Mouse (Mus musculus) right cerebral cortex, postnatal 14 days (tissue): ENCODE results near the gene Hamp2.
"Not testable (repeated sequence)": the region's sequence is repeated elsewhere in the genome, so short reads cannot be mapped to it uniquely, and the experiment has no call there.

Experiments used
- DNase-seq: peaks from one replicate; pipeline ENCODE4 v3.0.0; 2022

Gene Hamp2

DNA sequence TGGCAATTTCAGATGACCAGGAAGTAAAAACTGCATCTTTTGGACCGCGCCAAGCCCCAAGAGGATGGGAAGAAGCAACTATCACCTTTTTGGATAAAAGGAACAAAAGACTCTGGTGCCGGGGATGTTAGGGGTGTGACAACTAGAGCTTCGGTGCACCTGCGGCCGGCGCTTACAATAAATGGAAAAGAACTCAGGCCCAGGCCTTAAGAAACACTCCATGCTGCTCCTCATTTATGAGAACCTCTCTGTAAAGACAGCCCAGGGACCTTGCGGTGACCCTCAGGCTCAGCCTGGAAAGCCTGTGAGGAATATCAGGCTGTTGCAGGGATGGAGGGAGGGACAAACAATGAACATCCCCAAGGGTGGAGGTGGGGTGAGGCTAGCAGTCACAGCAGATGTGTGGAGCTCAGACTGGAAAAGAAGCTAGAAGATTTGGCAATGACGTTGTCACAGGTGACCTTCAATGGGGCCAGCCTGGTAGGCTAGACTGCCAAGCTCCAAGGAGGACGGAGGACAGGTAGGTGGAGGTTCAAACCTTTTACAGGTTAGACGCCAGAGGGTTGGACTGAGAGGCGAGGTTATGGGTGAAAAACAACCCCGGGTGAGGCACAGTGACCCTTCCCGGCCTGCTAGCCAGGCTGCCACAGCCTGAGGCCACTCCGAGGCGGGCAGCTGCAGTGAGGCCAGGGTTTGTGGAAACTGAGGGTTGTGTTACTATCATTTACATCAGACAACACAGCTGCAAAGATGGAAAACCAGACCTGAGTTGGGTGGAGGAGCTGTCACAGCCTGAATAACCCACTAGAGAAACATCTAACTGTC is 28.2 kb upstream of the Hamp2 start:
- DNase-seq: no peak

DNA sequence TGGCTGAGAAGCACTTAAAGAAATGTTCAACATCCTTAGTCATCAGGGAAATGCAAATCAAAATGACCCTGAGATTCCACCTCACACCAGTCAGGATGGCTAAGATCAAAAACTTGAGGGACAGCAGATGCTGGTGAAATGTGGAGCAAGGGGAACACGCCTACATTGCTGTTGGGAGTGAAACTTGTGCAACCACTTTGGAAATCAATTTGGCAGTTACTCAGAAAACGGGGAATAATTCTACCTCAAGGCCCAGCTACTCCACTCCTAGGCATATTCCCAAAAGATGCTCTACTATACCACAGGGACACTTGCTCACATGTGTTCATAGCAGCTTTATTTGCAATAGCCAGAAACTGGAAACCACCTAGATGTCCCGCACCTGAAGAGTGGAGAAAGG is 25.4 kb upstream of the Hamp2 start:
- DNase-seq: not testable (repeated sequence)

DNA sequence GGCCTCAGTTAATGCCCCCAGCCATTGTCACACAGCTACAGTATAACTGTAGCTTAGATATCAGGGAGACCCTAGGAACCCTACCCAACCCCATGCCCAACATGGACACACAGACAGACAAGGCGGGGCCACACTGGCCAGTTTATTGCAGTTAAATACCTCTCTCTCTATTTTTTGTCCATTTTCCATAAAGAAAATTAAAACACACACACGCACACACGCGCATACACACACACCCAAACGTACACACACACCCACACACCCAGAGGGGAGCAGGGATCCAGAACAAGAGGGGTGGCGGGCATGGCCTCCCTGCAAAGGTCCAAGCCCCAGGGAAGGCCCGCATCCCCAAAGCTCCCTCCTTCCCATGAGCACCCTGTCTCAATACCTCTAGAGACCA is 21.4 kb upstream of the Hamp2 start:
- no peak for DNase-seq

DNA sequence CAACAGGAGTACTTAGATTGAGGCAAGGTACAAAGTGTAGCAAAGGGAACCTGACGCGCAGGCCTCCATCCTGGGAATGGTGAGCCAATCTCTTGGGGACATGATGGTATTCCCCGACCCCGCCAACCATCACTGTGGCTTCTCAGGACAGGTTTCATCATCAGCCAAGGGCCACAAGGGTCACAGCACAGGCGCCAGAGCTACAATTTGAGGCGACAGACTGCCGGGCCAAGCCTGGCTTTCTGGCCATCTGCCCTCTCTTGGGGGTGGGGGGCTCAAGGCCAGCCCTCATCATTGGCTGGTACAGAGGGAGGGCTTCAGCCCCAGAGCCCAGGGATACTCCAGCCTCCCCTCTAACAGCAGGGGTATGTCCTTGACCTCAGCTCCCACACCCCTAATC is 21.0 kb upstream of the Hamp2 start:
- DNase-seq: not testable (repeated sequence)

DNA sequence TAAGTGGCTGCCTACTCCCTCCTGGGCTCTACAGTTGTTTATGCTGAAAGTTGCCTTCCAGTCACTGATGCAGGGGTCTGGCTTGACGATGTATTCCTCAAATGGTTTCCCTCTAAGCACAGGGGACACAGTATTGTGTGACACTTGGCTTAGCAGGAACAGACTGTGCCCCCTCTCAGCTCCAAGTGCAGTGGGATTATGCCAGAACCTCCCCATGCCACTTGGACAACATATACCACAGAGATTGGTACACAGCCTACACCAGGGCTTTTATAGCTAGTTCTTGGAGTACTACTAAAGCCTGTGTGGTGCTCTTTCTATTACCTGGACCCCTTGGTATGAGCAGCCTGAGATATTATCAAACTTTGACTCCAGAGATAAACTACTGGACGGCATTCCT is 20.2 kb upstream of the Hamp2 start:
- DNase-seq: not testable (repeated sequence)

DNA sequence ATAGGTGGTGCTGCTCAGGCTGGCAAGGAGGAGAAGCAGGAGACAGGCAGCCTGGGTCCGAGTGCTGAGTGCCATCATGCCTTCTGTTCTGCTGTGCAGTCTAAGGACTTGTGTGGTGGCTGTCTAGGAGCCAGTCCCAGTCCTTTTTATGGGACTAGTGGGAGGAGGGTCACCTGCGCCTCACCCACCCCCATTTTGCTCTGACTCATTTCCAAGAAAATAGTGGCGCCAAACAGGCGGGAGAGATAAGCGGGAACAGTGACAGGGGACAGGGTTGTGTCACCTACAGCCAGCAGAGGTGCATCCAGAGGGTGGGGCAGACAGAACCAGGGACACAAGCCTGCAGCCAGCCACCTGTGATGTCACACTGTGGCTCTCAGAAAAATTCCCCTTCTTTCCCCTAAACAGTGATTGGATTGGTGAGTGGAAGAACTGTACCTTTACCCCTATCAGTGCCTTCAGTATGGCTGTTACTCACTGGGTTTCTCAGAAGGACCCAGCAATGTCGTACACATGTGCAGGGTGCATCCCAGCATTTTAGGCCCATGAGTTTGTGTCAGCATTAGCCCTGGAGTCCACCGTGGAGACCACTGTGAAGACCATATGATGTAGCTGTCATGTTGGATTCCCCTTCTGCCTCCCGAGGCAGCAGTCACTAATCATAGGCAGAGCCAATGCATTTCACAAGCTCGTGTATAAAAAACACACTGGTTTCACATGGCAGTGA is 19.6 kb upstream of the Hamp2 start, which contains the start of gene Hamp:
TSS of gene Hamp (minus strand) at position 124 of the 727 bp plus-strand sequence.
- no peak for DNase-seq

DNA sequence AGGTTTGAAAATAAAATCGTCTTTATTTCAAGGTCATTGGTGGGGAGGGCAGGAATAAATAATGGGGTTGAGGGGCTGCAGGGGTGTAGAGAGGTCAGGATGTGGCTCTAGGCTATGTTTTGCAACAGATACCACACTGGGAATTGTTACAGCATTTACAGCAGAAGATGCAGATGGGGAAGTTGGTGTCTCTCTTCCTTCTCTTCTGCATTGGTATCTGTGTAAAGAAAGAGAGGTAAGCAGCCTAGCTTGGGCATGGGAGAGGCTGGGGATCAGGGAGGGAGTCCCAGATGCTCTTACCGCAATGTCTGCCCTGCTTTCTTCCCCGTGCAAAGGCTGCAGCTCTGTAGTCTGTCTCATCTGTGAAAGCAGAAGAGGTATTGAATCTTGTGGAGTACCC is 17.9 kb upstream of the Hamp2 start:
- not testable (repeated sequence) for DNase-seq

DNA sequence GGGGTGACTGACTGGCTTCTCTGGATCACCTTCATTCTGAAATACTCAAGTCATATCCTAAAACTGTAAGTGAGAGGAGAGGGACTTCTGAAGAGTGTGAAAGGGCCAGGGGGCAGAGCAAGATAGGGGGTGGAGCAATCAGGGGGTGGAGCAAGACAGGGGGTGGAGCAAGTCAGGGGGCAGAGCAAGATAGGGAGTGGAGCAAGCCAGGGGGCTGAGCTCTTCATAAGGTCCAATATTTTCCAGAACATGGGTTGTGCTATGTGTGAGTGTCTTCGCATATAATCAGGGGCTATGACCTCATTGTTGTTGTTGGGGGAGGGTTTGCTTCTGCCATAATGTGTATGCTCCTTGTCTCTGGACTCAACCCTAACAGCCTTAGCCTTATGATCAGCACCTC is 15.6 kb upstream of the Hamp2 start:
- not testable (repeated sequence) for DNase-seq

DNA sequence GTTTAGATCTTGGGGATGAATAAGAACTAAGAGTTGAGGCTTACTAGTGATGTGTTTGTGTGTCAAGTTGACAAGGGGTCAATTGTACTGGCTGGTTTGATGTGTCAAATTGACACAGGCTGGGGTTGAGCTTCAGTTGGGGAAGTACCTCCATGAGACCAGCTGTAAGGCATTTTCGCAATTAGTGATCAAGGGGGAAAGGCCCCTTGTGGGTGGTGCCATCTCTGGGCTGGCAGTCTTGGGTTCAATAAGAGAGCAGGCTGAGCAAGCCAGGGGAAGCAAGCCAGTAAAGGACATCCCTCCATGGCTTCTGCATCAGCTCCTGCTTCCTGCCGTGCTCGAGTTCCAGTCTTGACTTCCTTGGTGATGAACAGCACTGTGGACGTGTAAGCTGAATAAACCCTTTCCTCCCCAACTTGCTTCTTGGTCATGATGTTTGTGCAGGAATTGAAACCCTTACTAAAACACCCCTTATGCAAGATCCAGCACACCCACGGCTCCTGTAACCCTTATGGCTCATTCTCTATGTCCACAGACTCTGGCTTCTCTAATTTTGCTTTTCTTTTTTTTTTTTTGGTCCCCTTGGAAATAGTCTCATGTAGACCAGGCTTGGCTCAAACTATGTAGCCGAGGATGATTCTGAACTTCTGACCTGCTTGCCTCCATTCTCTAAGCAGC is 11.1 kb upstream of the Hamp2 start:
- not testable (repeated sequence) for DNase-seq

DNA sequence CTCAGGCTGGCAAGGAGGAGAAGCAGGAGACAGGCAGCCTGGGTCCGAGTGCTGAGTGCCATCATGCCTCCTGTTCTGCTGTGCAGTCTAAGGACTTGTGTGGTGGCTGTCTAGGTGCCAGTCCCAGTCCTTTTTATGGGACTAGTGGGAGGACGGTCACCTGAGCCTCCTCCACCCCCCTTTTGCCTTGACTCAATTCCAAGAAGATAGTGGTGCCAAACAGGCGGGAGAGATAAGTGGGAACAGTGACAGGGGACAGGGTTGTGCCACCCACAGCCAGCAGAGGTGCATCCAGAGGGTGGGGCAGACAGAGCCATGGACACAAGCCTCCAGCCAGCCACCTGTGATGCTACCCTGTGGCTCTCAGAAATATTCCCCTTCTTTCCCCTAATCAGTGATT is 410 bp downstream of the Hamp2 start:
- DNase-seq: no peak

DNA sequence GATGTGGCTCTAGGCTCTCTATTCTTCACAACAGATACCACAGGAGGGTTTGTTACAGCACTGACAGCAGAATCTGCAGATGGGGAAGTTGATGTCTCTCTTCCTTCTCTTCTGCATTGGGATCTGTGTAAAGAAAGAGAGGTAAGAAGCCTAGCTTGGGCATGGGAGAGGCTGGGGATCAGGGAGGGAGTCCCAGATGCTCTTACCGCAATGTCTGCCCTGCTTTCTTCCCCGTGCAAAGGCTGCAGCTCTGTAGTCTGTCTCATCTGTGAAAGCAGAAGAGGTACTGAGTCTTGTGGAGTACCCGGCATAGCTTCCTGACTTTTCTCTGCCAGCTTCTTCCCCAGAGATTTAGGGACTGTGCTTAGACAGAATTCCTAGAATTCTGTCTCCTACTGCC is 2.0 kb downstream of the Hamp2 start:
- DNase-seq: not testable (repeated sequence)

DNA sequence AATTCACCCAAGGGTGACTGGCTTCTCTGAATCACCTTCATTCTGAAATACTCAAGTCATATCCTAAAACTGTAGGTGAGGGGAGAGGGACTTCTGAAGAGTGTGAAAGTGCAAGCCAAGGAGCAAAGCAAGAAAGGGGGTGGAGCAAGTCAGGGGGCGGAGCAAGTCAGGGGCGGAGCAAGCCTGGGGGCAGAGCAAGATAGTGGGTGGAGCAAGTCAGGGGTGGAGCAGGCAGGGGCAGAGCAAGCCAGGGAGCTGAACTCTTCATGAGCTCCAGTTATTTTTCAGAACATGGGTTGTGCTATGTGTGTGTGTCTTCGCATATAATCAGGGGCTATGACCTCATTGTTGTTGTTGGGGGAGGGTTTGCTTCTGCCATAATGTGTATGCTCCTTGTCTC is 4.3 kb downstream of the Hamp2 start:
- DNase-seq: no peak

DNA sequence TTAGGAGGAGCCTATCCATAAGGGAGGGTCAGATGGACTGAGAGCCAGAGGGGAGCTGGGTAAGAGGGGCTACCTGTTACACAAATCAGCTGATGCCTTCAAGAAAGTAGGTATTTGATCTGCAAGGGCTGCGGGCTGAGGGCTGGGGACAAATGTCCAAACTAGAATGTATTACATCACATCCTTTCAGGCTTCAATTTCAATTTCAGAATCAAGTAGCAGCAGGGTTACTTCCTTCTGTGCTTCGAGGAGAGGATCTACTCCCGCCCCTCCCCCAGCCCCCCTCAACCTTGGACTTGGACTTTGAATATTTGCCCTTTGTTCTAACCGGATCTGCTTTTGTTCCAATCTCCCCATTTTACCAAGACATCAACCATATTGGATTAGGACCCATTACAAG is 7.3 kb downstream of the Hamp2 start:
- DNase-seq: no peak

DNA sequence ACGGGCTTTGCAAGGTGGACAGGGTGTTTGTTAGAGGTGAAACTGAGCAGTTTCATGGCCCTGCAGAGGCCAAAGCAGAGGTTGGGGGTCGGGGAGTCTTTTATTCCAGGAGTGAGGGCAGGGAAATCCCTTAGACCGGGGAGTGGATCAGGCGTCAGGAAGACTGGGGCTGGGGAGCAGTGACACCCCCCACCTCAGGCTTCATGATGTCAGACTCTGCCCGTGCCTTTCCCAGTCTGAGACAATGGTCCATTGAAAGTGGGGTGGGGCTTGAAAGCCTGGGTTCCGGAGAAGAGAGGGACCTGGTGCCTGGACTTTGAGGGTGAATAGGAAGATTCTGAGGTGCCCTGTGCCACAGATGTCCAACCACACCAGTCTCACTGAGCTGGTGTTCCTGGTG is 7.8 kb downstream of the Hamp2 start:
- DNase-seq: no peak

DNA sequence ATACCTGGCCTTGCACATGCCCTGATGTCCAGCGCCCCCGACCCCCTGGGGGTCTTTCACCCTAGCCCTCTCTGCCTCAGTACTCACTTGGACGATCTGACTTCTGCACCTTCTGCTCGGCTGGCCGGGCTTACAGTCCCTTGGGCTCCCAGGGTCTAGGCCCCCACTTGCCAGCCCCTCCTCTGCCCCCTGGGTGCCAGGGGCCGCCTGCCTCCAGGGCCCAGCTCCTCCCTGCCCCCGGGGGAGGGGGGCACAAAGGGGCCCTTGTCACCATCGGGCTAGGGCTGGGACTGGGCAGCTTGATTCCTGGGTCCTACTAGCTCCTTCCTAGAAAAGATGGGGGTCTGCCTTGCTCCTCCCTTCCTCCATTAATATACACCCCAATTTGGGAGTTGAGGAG is 9.7 kb downstream of the Hamp2 start, which contains the start of gene Mag:
TSS of gene Mag (minus strand) at position 142 of the 400 bp plus-strand sequence.
- no peak for DNase-seq

DNA sequence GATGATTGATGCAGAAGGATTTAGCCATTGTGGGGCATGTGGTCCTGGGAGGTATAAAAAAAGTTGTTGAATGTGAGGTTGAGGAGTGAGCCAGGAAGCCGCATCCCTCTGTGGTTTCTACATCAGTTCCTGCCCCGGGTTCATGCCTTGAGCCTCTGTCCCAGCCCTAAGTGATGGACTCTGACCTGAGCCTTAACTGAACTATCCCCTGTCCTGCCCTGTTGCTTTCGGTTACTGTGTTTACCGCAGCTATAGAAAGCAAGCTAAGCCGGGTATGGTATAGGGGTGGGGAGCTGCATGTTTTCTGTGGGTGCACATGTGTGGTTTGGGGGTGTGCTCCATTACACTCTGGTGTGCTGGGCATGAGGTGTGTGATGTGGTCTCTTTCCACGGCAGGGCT is 14.7 kb downstream of the Hamp2 start:
- DNase-seq: no peak

DNA sequence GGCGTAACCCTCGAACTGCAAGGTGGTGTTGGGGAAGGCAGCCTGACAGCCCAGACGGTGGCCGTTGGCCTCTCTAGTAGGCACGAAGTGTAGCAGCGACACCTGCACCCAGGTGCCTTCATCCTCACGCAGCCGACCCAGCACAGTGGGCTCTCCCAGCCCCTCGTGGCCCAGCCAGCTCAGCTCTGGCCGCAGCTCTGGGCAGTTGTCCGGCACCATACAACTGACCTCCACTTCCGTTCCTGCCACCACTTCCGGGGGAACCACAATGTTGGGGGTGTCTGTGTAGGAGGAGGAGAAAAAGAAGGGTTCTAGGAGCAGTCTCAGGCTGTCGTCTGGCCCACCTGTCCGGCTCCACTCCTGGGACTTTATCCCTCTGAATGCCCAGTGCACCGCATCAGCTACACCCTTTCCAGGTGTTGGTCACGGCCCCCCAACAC is 15.5 kb downstream of the Hamp2 start:
- DNase-seq: no peak

DNA sequence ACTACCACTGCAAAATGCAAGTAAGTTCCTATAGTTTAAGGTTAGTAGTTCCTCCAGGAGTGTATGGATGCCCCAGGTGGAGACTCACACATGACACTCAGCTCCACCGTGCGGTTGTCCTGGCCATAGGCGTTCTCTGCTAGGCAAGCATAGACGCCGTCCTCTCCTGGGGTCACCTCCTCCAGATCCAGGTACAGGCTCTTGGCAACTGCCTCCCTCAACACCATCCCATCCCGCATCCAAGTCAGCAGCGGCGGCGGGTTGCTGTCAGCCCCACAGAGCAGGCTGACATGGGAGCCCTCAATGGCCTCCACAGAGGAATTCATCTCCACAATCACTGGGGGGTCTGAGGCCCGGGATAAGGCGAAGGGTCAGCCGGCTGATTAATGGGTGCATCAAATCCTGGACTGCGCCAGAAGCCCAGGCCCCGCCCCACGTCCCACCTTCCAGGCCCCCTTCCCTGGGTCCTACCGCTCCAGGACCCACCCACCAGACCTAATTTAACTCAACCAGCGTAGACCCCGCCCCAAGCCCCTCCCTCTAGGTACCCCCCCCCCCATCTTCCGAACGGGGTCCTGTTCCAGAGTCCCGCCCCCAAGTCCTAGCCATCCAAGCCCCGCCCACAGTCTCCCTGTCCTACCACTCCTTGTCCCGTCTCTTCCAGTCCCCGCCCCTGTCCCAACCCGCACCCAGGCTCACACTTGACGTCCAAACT is 16.0 kb downstream of the Hamp2 start:
- no peak for DNase-seq

DNA sequence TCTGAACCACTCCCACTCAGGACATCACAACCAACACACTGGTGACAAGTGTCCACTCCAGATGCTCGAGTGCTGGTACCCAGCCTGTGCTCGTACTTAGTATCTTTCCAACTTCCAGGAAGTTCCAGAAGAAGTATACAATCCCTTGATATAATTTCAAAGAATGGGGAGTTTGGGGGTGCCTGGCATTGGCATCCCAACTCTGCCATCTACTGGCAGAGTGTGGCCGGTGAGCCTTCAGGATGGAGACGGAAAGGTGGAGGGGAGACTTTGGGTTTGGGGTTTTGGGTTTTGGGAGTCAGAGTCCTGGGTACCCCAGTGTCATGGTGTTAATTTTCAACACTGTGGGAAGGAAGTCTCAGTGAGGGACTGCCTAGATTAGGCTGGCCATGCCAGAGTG is 20.4 kb downstream of the Hamp2 start:
- peak; percentile 34 for DNase-seq

DNA sequence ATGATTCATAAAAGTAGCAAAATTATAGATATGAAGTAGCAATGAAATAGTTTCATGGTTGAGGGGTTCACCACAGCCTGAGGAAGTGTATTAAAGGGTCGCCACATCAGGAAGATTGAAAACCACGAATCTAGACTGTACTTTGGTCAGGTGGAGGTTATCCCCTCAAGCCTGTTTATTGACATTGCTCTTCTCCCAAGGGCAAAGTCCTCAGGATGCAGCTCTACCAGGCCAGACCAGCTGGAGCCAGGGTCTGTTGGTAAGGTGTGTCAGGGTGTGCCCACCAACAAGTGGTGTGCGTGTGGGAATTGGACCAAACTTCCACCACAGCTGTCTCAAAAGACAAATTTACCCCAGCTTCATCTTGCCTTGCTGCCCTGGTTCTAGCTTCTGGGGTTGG is 29.3 kb downstream of the Hamp2 start:
- no peak for DNase-seq

DNA sequence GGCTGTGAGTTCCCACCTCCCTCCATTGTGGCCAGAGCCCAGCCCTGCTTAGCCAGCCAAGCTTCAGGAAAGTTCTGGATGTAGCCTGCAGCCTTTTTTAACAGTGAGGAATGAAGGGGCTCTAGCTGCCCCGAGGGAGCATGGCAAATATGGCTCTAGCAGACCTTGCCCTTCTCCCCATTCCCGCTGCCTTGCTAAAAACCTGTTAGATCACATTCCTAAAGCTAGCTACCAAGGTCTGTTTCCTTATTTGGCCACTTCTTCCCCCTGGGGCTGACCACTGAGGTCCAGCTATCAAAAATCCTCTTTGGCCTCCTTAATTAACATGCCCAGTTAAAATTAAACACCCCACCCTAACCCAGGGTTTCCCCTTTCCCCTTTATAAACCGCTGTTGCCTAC is 32.0 kb downstream of the Hamp2 start:
- DNase-seq: no peak

DNA sequence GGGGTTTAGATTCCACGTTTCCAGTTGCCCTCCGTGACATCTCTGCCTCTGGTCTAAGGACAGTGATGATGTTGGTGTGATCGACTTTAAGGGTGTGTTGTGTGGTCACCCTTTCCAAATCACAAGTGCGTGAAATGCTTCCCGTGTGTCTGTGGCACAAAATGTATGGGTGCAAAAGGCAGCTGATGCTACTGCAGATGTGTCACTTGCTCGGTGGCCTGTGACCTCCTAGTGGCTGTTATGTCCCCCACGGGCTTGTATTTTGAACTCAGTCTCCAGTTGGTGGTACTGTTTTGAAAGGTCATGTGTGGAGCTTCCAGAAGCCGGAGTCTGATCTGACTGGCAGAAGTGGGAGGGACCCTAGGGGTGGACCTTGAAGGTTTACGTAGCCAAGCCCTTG is 32.7 kb downstream of the Hamp2 start:
- no peak for DNase-seq

DNA sequence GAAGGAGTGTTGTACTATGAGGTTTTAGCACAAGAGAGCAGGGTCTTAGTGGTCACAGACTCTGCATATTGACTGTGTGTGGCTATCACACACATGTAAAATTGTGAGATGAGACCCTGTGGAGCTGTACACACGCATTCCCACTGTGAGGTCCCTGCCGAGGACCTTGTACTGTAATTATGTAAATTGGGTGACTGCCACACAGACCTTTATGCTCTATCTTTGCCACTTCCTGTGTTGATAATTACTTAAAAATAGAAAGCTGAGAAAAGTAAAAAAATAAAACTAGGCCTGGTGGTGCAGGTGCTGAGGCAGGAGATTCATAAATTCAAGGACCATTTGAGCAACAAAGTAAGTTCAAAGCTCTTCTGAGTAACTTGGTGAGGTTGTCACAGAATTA is 33.8 kb downstream of the Hamp2 start:
- DNase-seq: no peak
